Mouse (Mus musculus) intestine, embryonic 14.5 days (tissue): ENCODE measurements around the gene Pde11a. TPM values are rescaled to one million over a fixed set of nuclear protein-coding genes. Genes with fewer than 3 reads are reported as not detected.
A peak's percentile ranks its signal among the peaks of the same experiment; 100 is the strongest.

ENCODE experiments used
- ATAC-seq: fragments of 200-750 bp; cut with Nextera tagmentation; replicated peaks from 2 replicates; pipeline ENCODE4 v1.8.0; 2017; ENCODE audit warnings: low read depth, moderate number of reproducible peaks, moderate TSS enrichment, moderate library complexity; ENCODE audit not compliant: low FRiP score, low TSS enrichment
- DNase-seq: peaks from one replicate; pipeline ENCODE4 v3.0.0-alpha.2; 2018; ENCODE audit warnings: low spot score
- H3K27ac ChIP-seq: fragments of 300-500 bp; sonication (generic); 2 replicates; pipeline ENCODE4 v1.5.1; 2014; ENCODE audit warnings: low read depth, mild to moderate bottlenecking, control low read depth
- H3K27me3 ChIP-seq: fragments of 300-500 bp; sonication (generic); replicated peaks from 2 replicates; pipeline ENCODE4 v1.6.1; 2014; ENCODE audit warnings: low read length, control low read depth; ENCODE audit not compliant: control insufficient read depth, insufficient read depth
- H3K36me3 ChIP-seq: fragments of 300-500 bp; sonication (generic); 2 replicates; pipeline ENCODE4 v1.6.1; 2014; ENCODE audit warnings: low read length, control low read depth; ENCODE audit not compliant: control insufficient read depth, insufficient read depth
- H3K4me1 ChIP-seq: fragments of 300-500 bp; sonication (generic); replicated peaks from 2 replicates; pipeline ENCODE4 v1.6.1; 2014; ENCODE audit warnings: low read length, control low read depth, mixed read lengths; ENCODE audit not compliant: control insufficient read depth, insufficient read depth
- H3K4me2 ChIP-seq: fragments of 300-500 bp; sonication (generic); 2 replicates; pipeline ENCODE4 v1.6.1; 2014; ENCODE audit warnings: low read length
- H3K4me3 ChIP-seq: fragments of 300-500 bp; sonication (generic); 2 replicates; pipeline ENCODE4 v1.5.1; 2014; ENCODE audit warnings: low read depth, low read length, control low read depth, mixed read lengths
- H3K9ac ChIP-seq: fragments of 300-500 bp; sonication (generic); 2 replicates; pipeline ENCODE4 v1.6.1; 2014; ENCODE audit warnings: mild to moderate bottlenecking, low read length
- H3K9me3 ChIP-seq: fragments of 300-500 bp; sonication (generic); 2 replicates; pipeline ENCODE4 v1.6.1; 2016; ENCODE audit warnings: low read length, control low read depth; ENCODE audit not compliant: control insufficient read depth
- WGBS: fragments of 180-500 bp; shearing (Covaris S2); extraction: QIAGEN DNeasy Blood & Tissue Kit; methylation state at CpG from one replicate; pipeline ENCODE4 v1.1.7; 2014; 5-methylcytosine and 5-hydroxymethylcytosine counted together
- polyA plus RNA-seq: library from polyadenylated mRNA; unstranded; fragments of >200 nt; fragmentation: Nextera tagmentation; extraction: Ambion mirVana; gene quantifications from 2 replicates; pipeline ENCODE4 v1.2.1, GENCODE M21; 2014

Pde11a gene
- polyA plus RNA-seq, 1 experiment from 2014 or later = 0.42 TPM

GRCm38 (mm10) chr2:75989694-75990093 lies 348.9 kb downstream of the Pde11a start:
- H3K36me3 ChIP-seq = no peaks in the 10 kb centered on the region
- WGBS = 55% methylated on average over 4 of the region's 4 CpGs
- ATAC-seq (no peak), DNase-seq (no peak)
- H3K4me2 ChIP-seq = no peak overlapping the region
- H3K27me3 ChIP-seq = no peaks in the 10 kb centered on the region
- H3K4me1 ChIP-seq = peaks cover 42% of the 10 kb centered on the region
- H3K9ac ChIP-seq = no peak overlapping the region
- H3K9me3 ChIP-seq = no peaks in the 10 kb centered on the region
- H3K4me3 ChIP-seq = no peak overlapping the region
- H3K27ac ChIP-seq = no peak overlapping the region

- Histone ChIP-seq H3K9me3 (no peaks in the 10 kb centered on the region), H3K9ac (no peak overlapping the region), H3K4me1 (peaks cover 42% of the 10 kb centered on the region), H3K27ac (no peak overlapping the region), H3K36me3 (no peaks in the 10 kb centered on the region), H3K27me3 (no peaks in the 10 kb centered on the region), H3K4me2 (peak overlapping the region; percentile 3; the same call in 1 of the 2 replicates), H3K4me3 (no peak overlapping the region)
- ATAC-seq = no peak
- DNase-seq = no peak
- 26% methylated on average over 7 of the region's 7 CpGs for WGBS
These were observed 349.7 kb downstream of the Pde11a start for GRCm38 (mm10) chr2:75988779-75989363.

GRCm38 (mm10) chr2:75988378-75988777 lies 350.2 kb downstream of the Pde11a start:
- DNase-seq (no peak), ATAC-seq (no peak)
- Histone ChIP-seq H3K9ac (no peak overlapping the region), H3K4me1 (peaks cover 42% of the 10 kb centered on the region), H3K27me3 (no peaks in the 10 kb centered on the region), H3K9me3 (no peaks in the 10 kb centered on the region), H3K36me3 (no peaks in the 10 kb centered on the region), H3K4me3 (no peak overlapping the region), H3K27ac (no peak overlapping the region), H3K4me2 (no peak overlapping the region)
- 17% methylated on average over 4 of the region's 4 CpGs for WGBS

- DNase-seq = no peak
- Histone ChIP-seq H3K9me3 (0 out of 2 replicates have a peak, but pooled peaks cover under 1% of the 10 kb centered on the region), H3K36me3 (no peaks in the 10 kb centered on the region), H3K9ac (no peak overlapping the region), H3K27me3 (no peaks in the 10 kb centered on the region), H3K4me2 (no peak overlapping the region), H3K27ac (peak overlapping the region; percentile 52; the same call in 1 of the 2 replicates), H3K4me3 (no peak overlapping the region), H3K4me1 (peaks cover 42% of the 10 kb centered on the region)
- ATAC-seq = no peak
- 58% methylated on average over 9 of the region's 9 CpGs for WGBS
These were observed 350.8 kb downstream of the Pde11a start for GRCm38 (mm10) chr2:75987739-75988138.

- Histone ChIP-seq H3K4me3 (no peak overlapping the region), H3K9ac (no peak overlapping the region), H3K27me3 (no peaks in the 10 kb centered on the region), H3K9me3 (0 out of 2 replicates have a peak, but pooled peaks cover 2% of the 10 kb centered on the region), H3K36me3 (no peaks in the 10 kb centered on the region), H3K4me2 (no peak overlapping the region), H3K27ac (peak overlapping the region; percentile 16; the same call in 1 of the 2 replicates), H3K4me1 (peaks cover 28% of the 10 kb centered on the region)
- 0% methylated on average over 2 of the region's 2 CpGs for WGBS
- peak; percentile 72 for ATAC-seq
- no peak for DNase-seq
These were observed 353.4 kb downstream of the Pde11a start for GRCm38 (mm10) chr2:75985124-75985523.

GRCm38 (mm10) chr2:75983847-75984246 lies 354.7 kb downstream of the Pde11a start:
- Histone ChIP-seq H3K27me3 (no peaks in the 10 kb centered on the region), H3K9ac (no peak overlapping the region), H3K9me3 (0 out of 2 replicates have a peak, but pooled peaks cover 2% of the 10 kb centered on the region), H3K4me1 (peaks cover 18% of the 10 kb centered on the region), H3K4me2 (no peak overlapping the region), H3K27ac (no peak overlapping the region), H3K36me3 (no peaks in the 10 kb centered on the region), H3K4me3 (no peak overlapping the region)
- DNase-seq (no peak), ATAC-seq (no peak)
- 83% methylated on average over 3 of the region's 3 CpGs for WGBS

- H3K9me3 ChIP-seq = 0 out of 2 replicates have a peak, but pooled peaks cover 2% of the 10 kb centered on the region
- H3K27me3 ChIP-seq = no peaks in the 10 kb centered on the region
- H3K36me3 ChIP-seq = no peaks in the 10 kb centered on the region
- no peak overlapping the region for H3K4me3 ChIP-seq
- ATAC-seq (no peak), DNase-seq (no peak)
- 93% methylated on average over 3 of the region's 3 CpGs for WGBS
- no peak overlapping the region for H3K4me2 ChIP-seq
- no peak overlapping the region for H3K27ac ChIP-seq
- H3K4me1 ChIP-seq = peaks cover 10% of the 10 kb centered on the region
- H3K9ac ChIP-seq = no peak overlapping the region
These were observed 355.5 kb downstream of the Pde11a start for GRCm38 (mm10) chr2:75983091-75983490.

- 94% methylated on average over 4 of the region's 4 CpGs for WGBS
- H3K4me3 ChIP-seq = no peak overlapping the region
- H3K4me2 ChIP-seq = no peak overlapping the region
- 0 out of 2 replicates have a peak, but pooled peaks cover 2% of the 10 kb centered on the region for H3K9me3 ChIP-seq
- 0 out of 2 replicates have a peak, but pooled peaks cover 6% of the 10 kb centered on the region for H3K4me1 ChIP-seq
- DNase-seq = no peak
- no peak for ATAC-seq
- no peak overlapping the region for H3K27ac ChIP-seq
- no peaks in the 10 kb centered on the region for H3K36me3 ChIP-seq
- H3K9ac ChIP-seq = no peak overlapping the region
- H3K27me3 ChIP-seq = no peaks in the 10 kb centered on the region
These were observed 355.9 kb downstream of the Pde11a start for GRCm38 (mm10) chr2:75982626-75983025.
